Mouse (Mus musculus): ENCODE data around the gene Ms4a2.

DNA sequence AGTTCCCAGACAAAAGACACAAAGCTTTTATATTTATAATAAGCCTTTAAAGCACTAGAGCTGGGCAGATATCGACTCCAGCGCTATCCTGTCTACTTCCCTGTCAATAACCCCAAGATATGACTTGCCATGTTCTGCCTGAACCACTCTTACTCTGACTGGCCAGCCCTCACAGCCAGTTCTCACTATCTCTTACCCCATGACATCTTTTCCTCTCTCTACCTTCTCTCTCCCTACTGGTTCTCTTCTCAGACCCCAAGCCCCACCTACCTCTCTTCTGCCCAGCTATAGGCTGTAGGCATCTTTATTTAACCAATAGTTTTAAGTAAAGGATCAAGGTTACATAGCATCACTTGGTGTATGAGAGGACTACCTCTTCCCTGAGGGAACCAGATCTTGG is 10.8 kb upstream of the Ms4a2 start:
- TF ChIP-seq CTCF (IDR thresholded peaks at IDR 0.05; ENCODE audit: insufficient read depth, low read depth, low read length) (no peak), POLR2A (IDR thresholded peaks at IDR 0.05; ENCODE audit: insufficient read depth, low read depth, low read length) (no peak)
